Mouse (Mus musculus) ES-CJ7 (cell line): ENCODE measurements around the gene Naa15.

Experiments used
- DNase-seq: peaks from one replicate; pipeline ENCODE4 v3.0.0; 2011; ENCODE audit warnings: low read depth, low spot score

Gene Naa15

GRCm38 (mm10) chr3:51511983-51512382 is 97.0 kb downstream of the Naa15 start:
- no peak for DNase-seq

GRCm38 (mm10) chr3:51517467-51517866 is 102.5 kb downstream of the Naa15 start:
- no peak for DNase-seq

GRCm38 (mm10) chr3:51517878-51518762 is 103.2 kb downstream of the Naa15 start:
- no peak for DNase-seq

- DNase-seq: no peak
Measured at GRCm38 (mm10) chr3:51518763-51519121, 103.8 kb downstream of the Naa15 start.

GRCm38 (mm10) chr3:51521262-51521661 is 106.3 kb downstream of the Naa15 start:
- DNase-seq: no peak

- no peak for DNase-seq
Measured at GRCm38 (mm10) chr3:51525186-51525785, 110.3 kb downstream of the Naa15 start.
